Mouse (Mus musculus) adrenal gland, postnatal 14 days (tissue): Measurements from ENCODE around the gene Ssxb9. TPM values are rescaled to one million over a fixed set of nuclear protein-coding genes. Genes with fewer than 3 reads are reported as not detected.
"Not testable (repeated sequence)": the region's sequence is repeated elsewhere in the genome, so short reads cannot be mapped to it uniquely, and the experiment has no call there.

Source experiments
- DNase-seq: peaks from one replicate; pipeline ENCODE4 v3.0.0; 2021; ENCODE audit warnings: mixed read lengths
- long read RNA-seq, 2 experiments: library from polyadenylated mRNA; stranded (forward); transcript quantifications; one replicate each; pipeline ENCODE4 v2.0.0; 2021
- total RNA-seq: library from RNA; stranded (reverse); gene quantifications from 2 replicates; pipeline ENCODE4 v1.2.3, GENCODE M21; 2021

Gene Ssxb9
- not detected in 2 replicates for total RNA-seq
- long read RNA-seq, experiment 1, result 0 reads
- long read RNA-seq, experiment 2, result 0 reads

DNA sequence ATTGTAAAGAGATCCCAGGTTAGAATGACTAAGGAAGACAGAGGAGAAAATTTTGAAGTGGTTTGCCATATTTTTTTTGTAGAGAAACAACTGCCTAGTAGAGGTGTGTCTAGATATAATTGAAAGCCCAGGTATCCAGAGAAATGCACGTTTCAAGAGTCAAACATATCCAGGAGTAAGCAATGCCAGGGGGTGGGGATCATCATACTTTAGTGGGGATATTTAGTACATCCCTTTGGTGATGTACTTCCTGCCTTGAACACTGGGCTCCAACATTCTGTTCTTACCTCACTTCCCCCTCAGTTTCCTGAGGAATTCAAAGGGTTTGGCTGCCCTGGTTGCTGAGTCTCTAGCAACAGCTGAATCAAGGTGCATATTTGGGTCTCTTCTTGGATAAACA lies at the start of gene Ssxb9:
Ssxb9 (plus strand) TSS at position 301 of the 400 bp plus-strand sequence.
- DNase-seq, result not testable (repeated sequence)

DNA sequence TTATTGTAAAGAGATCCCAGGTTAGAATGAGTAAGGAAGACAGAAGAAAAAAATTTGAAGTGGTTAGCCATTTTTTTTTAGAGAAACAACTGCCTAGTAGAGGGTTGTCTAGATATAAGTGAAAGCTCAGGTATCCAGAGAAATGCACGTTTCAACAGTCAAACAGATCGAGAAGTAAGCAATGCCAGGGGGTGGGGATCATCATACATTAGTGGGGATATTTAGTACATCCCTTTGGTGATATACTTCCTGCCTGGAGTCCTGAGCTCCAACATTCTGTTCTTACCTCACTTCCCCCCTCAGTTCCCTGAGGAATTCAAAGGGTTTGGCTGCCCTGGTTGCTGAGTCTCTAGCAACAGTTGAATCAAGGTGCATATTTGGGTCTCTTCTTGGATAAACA lies 39.7 kb upstream of the Ssxb9 start, which contains the start of gene Ssxb10:
Ssxb10 (plus strand) TSS at position 301 of the 400 bp plus-strand sequence.
- no peak for DNase-seq

DNA sequence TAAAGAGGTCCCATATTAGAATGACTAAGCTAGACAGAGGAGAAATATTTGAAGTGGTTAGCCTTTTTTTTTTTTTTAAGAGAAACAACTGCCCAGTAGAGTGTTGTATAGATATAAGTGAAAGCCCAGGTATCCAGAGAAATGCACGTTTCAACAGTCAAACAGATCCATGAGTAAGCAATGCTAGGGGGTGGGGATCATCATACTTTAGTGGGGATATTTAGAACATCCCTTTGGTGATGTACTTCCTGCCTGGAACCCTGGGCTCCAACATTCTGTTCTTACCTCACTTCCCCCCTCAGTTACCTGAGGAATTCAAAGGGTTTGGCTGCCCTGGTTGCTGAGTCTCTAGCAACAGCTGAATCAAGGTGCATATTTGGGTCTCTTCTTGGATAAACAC lies 46.2 kb downstream of the Ssxb9 start, which contains the start of gene Ssxb1:
Ssxb1 (plus strand) TSS at position 301 of the 400 bp plus-strand sequence.
- not testable (repeated sequence) for DNase-seq

Other genes starting within 250 kb of the Ssxb9 start
- 51.0 and 54.3 TPM in 2 replicates for gene Wdr13, start 234.1 kb upstream of the Ssxb9 start, total RNA-seq
- gene Rbm3, start 221.1 kb upstream of the Ssxb9 start, total RNA-seq, result 192 and 276 TPM in 2 replicates
- 8.0 and 11.0 TPM in 2 replicates for gene Tbc1d25, start 190.8 kb upstream of the Ssxb9 start, total RNA-seq
- 46.2 and 62.0 TPM in 2 replicates for gene Ebp, start 173.5 kb upstream of the Ssxb9 start, total RNA-seq
- gene Porcn, start 160.5 kb upstream of the Ssxb9 start, total RNA-seq, result 6.4 and 7.3 TPM in 2 replicates
- gene Ftsj1, start 114.6 kb upstream of the Ssxb9 start, total RNA-seq, result 24.7 and 25.3 TPM in 2 replicates
- gene Slc38a5, start 95.8 kb upstream of the Ssxb9 start, total RNA-seq, result 2.5 TPM in 1 of 2 replicates, not detected in the other
- gene Ssxb10, start 39.6 kb upstream of the Ssxb9 start, total RNA-seq, result not detected in 2 replicates
- not detected in 2 replicates for gene Ssxb1, start 46.3 kb downstream of the Ssxb9 start, total RNA-seq
- not detected in 2 replicates for gene Ssxb2, start 94.7 kb downstream of the Ssxb9 start, total RNA-seq
- not detected in 2 replicates for gene Gm14459, start 158.0 kb downstream of the Ssxb9 start, total RNA-seq
- gene Ssxb6, start 181.3 kb downstream of the Ssxb9 start, total RNA-seq, result not detected in 2 replicates
- gene Ssxb3, start 224.8 kb downstream of the Ssxb9 start, total RNA-seq, result not detected in 2 replicates